Mouse (Mus musculus) cortical plate, adult 2 months (tissue): ENCODE measurements at regions not wholly inside any gene's neighbourhood (a gene's known extent, or its start where the extent isn't known, plus 50 kb on each side); places are given as distances from the start of the nearest gene placed in this dataset.

Source experiments
- CTCF ChIP-seq: fragments of 200-500 bp; IDR thresholded peaks from 2 replicates; pipeline ENCODE4 v1.5.1; 2011; ENCODE audit warnings: mild to moderate bottlenecking, control low read depth, low read length; ENCODE audit not compliant: insufficient read depth; ENCODE audit errors: extremely low read depth
- POLR2A ChIP-seq: fragments of 200-500 bp; IDR thresholded peaks from 2 replicates; pipeline ENCODE4 v1.6.1; 2011; ENCODE audit warnings: mild to moderate bottlenecking, low read length, control low read depth; ENCODE audit not compliant: insufficient read depth; ENCODE audit errors: extremely low read depth

GRCm38 (mm10) chr9:116259569-116259968, 84.4 kb upstream of the Tgfbr2 start:
- TF ChIP-seq CTCF (no peak), POLR2A (no peak)
